Mouse (Mus musculus): Measurements from ENCODE around the gene Cd24a.

Cd24a gene

DNA sequence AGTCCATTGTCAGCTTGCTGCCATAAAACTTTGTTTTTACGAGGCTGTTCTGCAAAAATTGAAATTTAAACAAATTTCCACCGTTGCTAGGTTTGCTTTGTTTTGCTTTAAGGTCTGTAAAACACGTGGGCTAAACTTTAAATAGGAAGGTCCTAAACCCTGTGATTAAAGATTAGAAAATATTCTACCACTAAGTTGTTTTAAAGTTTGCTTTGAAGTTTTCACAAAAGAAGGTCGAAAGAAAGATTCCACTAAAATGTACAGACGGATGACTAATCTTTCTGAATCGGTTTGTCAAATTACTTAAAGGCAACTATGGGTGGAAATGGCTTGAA is at the start of gene Cd24a:
TSS of gene Cd24a (plus strand) at position 288 of the 335 bp plus-strand sequence.
- DNase-seq = no peak

DNA sequence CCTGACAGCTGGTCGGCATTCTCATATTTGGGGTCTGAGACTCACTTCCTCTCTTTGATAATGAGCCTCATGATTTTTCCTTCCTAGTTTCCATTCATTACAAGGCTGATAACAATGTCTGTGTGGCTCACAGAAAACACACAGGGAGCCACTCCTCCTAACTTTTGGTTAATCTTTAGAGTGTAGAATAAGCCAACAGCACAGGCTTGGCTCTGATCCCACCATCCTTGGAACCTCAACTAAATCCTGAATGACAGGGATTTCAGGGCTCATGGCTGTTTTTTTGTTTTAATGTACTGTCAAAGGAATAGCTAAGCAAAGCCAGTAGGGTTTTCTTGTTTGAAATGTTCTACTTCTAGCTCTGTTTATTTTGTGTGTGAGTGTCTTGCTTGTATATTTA is 43.7 kb upstream of the Cd24a start:
- no peak for DNase-seq

DNA sequence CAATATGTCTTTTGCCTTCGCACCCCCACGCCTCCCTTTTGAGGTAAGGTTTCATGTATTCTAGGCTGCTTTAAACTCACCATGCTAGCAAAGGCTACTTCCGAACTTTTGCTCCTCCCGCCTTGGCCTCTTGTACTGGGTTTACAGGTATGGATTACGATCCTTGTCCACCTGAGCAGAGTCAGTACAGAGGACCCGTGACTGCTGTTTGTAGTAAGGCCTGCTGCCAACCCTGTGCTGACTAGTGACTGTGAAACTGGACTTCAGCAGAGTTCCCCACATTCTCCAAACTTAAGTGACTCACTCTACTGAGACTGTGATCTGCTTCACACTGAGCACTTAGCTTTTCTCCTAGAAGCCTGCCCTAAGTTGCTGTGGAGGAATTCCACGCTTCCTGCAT is 40.4 kb upstream of the Cd24a start:
- no peak for DNase-seq

DNA sequence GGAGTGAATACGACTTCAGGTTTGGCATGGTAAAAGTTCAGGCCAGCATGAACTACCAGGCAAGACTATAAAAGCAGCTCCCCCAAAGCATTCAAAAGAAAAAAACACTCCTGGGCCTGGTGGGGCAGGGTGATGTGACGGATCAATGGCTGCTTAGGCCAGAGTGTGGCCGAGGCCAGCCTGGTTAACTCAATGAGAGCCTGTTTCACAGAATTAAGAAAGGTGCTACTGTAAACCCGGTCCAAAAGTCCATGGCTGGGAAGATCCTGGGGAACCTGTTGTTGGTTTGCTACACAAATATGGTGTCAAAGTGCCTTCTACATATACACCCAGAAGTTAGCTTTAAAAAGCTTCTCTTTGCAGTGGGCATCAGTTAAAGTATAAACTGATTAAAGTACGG is 39.3 kb upstream of the Cd24a start:
- DNase-seq = no peak

DNA sequence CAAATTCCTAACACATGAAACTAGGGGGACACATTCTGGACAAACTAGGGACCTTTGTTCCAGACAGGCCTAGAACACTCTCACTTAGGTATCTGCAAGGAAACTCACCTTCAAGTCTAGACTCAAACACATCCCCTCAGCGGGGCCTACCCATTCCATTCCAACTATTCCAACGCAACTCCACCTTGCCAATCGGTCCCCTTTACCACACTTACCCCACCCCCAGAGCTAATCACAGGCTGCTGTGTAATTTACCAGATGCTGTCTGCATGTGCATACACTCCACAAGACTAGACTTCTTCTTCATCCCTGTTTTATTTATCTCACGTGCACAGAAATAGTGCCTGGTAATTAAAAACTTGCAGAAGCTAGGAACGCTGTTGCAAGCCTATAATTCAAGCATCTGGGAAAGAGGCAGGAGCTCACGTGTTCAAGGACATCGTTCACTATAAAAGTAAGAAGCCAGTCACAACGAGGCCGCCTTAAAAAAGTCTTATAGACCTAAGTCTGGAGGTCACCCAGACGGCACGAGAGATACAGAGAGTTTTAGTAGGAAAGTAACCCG is 38.3 kb upstream of the Cd24a start:
- peak; percentile 25 for DNase-seq

DNA sequence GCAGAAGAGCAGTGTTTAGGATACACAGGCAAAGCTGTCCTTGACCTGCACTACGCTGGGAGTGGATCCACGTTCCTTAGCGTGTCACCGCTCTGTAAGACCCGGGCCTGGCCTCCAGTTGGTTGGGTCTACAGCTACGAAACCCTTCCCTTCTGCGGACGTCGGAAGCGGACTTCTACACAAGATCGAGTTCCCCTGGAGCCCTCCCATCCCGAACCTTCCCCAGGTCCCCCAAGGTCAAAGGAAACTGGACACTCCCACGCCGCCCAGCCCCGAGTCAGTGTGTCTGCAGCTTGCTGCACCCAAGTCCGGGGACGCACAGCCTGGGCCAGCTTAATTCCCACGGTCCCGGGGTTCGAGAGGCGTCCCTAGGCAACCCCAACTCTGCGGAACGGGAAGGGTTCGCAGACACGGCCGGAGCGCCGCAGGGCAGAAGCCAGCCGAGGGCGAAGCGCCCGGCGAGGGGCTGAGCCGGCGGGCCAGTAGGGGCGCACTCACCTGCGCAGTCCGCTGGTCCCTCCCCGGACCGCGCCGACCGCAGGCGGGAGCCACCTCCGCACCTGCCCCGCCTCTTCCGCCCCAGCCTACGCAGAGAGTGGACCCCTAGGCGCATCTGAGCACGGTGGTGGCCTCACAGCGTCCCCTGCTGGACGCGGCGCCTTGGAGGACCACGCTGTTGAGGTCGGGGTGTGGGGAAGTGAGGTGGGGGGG is 37.5 kb upstream of the Cd24a start, which contains the start of gene 1700021F05Rik:
TSS of gene 1700021F05Rik (minus strand) at position 553 of the 711 bp plus-strand sequence.
- DNase-seq = peak; percentile 96

DNA sequence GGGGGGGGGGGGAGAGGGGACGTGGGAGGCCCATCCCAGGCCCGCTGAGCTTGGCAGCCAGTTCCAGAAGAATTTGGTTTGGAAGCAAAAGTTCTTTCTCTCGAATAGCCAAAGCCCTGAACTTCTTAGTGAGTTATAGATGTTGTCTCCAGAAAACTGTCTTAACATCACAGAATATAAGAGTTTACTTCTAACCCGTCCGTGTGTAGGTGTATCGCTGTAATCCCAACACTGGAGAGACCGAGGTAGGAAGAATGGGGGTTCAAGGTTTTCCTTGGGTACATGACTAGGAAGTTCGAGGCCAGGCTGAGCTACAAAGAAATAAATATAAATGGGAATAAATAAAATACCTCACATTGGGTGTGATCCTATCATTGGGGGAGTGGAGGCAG is 36.9 kb upstream of the Cd24a start:
- no peak for DNase-seq

DNA sequence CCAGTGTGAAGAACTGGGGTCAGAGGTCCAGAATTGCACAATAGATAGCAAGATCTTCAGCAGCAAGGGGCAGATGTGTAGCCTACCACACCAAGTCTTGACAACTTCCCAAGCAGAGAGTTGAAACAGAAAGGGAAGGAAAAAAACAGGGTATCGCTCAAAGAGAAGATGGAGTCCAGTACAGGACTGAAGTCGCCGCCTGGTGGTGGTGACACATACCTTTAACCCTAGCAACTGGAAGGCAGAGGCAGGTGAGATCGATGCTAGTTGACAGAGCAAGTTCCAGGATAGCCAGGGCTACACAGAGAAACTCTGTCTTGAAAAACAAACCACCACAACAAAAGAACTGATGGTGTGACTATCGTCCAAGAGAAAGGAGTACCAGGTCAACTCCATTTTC is 28.7 kb upstream of the Cd24a start:
- DNase-seq = peak; percentile 26

DNA sequence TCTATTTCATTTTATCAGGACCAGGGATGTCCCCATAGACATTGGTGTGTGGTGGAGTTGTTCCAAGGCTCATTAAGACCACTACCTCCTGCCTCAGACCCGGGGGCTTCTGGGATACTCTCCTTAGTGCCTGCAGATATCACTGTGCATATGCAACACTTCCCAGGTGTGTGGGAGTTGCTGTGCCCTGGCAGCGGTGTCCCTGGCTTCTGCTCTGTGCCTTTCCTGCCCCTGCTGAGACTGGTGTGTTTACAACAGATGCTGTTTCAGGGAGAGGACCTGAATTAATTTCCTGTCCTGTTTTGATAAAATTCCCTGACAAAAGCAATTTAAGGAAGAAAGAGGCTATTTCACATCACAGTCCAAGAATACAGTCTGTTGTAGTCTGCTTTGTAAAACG is 27.2 kb upstream of the Cd24a start:
- DNase-seq = no peak

DNA sequence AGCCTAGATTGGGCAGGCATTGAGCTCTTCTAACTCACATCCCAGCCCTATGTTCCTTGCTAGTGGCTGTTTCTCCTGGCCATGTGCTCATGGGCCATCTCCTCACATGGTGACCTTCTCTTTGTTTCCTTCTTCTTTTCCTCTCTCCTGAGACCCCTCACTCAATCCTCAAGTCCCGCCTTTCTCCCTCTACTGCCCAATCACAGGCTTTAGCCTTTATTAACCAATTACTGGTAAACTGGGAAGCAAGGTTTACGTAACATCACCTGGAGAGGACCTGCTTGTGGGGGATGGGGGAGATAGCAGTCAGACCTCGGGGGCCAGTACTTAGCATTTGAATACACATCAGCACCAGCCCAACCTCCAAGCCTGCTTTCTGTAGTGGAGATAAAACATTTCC is 26.7 kb upstream of the Cd24a start:
- no peak for DNase-seq

DNA sequence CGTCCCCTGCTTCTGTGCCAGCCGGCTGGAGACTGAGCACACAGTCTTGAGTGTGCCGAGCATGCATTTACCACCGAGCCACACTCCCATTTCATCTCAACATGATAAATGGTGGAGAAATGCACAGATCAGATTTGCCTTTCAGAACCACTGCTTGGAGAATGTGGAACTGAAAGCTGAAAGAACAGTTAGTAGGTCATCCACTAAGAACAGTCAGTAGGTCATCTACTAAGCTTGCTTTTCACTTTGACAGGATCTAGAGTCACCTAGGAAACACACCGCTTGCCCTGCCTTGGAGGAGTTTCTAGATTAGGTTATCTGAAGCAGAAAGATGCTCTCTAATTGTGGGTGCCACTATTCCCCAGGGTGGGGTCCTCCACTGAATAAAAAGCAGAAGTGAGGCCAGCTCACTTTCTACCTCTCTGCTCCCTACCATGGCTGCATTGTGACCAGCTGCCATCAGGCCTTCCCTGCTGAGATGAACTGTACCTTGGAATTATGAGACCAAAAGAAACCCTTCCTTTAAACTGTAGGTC is 20.4 kb upstream of the Cd24a start:
- no peak for DNase-seq

DNA sequence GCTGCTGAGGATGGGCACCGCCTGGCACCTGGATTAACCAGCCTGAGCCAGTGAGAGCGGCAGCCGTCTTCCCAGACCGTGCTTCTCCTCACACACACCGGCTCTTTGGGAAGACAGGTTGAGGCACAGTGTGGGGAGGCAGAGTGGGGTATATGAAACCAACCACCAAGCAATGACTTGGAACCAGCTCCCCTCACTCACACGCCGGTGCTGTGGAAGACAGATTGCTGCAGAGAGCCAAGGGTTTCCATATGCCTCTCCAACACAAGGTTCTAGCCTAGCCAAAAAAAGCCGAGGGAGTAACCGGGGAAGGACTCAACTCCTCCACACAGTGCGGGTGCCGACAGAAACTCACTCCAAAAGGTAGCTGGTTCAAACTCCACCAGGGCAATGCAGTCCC is 18.8 kb upstream of the Cd24a start:
- no peak for DNase-seq

DNA sequence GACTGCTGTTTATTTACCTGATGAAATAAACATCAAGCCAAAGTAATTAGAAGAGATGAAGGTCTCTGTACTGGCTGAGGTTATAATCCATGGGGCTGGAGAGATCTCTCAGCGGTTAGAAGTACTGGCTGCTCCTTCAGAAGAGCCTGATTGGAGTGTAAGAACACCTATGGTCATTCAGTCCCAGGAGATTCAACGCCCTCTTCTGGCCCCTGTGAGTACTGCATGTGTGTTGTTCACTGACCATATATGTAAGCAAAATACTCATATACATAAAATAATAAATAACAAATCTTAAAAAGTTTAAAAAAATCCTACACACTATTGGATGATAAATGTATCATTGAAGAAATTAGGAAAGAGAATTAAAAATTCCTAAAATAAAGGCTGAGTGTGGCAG is 17.3 kb upstream of the Cd24a start:
- no peak for DNase-seq

DNA sequence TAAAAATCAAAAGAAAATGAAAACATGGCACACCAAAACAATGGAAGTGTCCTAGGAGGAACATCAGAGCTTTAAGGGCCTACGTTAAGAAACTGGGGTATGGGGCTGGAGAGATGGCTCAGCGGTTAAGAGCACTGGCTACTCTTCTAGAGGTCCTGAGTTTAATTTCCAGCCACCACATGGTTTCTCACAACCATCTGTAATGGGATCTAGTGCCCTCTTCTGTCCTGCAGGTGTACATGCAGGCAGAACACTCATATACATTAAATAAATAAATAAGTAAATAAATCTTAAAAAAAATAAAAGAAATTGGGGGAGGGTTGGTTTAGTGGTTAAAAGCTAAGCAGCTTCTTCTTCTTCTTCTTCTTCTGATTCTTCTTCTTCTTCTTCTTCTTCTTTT is 16.8 kb upstream of the Cd24a start:
- DNase-seq = no peak

DNA sequence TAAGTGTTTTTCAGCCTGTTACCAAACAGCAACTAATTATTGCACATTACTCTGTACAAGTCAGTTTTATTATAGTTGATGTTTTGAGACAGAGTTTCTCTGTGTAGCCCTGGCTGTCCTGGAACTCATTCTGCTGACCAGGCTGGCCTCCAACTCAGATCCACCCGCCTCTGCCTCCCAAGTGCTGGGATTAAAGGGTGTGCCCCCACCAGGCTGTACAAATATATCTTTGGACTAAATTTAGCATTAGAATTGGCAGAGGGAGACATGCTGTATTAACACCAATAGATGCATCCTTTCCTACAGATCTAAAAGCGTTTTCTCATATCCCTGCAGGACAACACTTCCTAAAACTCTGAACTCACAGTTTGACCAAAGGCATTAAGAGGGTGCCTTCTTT is 3.7 kb upstream of the Cd24a start:
- DNase-seq = no peak

DNA sequence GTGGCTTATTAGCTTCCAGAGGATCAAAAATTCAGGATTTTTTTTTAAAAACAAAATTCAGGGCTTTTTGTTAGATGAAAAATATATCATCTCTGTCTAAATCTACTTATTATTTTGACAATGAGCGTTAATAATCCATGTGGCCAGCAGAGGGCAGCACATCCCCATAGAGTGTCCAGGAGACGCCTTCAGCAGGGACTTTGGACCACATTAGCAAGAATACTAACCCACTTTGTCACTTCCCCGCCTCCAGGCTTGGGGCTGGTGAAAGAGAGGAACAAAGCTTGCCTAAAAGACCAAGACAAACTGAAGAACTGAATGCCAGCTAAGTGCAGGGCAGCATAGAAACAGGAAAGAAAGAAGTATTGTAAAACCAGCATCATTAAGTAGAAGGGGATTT is 3.1 kb upstream of the Cd24a start:
- peak; percentile 87 for DNase-seq

DNA sequence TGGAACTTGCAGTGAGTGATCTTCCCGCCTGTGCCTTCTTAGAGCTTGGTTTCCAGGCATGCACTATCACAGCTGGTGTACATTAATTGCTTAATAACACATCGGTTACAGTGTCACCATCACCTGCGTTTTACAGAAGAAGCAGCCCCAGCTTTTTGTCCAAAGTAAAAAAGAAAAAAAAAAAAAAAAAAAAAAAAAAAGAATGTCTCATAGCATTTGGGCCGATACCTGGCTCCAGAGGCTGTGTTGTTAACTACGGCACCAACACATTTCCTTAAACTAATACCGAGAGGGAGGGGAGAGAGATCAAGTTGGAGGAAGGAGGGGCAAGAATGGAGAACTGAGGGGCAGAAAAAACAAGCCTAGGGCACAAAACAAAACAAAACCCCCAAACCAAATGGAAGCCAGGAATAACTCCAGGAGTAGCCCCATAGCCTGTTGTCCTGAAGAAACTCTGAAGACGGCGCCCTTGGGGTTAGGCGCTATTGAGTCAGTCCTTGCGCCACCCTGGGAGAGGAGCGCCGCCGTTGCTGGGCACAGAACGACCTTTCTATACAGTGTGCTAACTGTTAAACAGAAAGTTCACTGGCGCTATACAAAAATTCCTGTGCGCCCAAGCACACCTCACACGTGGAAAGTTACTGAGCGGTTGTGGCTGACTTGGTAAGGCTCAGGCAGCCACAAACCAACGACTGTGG is 636 bp upstream of the Cd24a start:
- DNase-seq = peak; percentile 73

DNA sequence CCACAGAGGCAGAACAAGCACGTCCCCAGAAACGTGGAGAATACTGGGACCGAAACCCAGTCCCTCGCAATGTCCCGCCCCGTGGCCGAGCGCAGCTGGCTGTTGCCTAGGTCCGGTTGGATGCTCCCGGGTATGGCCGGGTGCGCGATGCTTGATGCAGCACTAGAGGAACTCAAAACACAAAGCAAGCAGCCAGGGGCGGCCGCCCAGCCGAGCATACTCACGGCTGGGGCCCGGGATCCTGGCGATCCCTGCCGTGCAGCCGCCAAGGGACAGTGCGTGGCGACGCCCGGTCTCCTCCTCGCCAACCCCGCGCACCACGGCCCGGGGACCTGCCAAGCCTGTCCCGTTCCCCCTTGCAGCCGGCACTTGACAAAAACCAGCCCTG is 276 bp downstream of the Cd24a start:
- peak; percentile 86 for DNase-seq

DNA sequence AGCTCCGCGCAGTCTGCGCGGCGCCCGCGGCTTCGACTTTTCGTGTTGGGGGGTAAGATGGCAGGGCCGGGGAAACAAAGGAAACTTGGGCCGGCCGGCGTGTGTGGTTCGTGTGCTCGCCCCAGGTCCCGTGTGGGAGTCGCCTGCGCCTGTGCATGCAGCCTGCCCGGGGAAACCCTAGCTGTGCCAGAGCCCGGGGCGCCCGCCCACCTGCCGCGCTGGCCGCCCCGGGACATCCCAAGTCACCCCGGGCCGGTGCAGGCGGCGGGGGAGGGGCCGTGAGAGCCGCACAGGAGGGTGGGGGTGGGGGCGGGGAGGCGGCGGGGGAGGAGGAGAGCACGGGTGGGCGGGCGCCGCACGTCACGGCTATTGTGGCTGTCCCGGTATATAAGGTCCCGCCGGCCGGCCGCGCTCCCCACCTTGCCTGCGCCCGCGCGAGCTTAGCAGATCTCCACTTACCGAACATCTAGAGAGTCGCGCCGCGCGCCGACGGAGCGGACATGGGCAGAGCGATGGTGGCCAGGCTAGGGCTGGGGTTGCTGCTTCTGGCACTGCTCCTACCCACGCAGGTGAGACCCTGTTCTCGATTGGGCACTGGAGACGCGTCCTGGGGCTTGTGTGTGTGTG is 783 bp downstream of the Cd24a start:
- DNase-seq = peak; percentile 92

DNA sequence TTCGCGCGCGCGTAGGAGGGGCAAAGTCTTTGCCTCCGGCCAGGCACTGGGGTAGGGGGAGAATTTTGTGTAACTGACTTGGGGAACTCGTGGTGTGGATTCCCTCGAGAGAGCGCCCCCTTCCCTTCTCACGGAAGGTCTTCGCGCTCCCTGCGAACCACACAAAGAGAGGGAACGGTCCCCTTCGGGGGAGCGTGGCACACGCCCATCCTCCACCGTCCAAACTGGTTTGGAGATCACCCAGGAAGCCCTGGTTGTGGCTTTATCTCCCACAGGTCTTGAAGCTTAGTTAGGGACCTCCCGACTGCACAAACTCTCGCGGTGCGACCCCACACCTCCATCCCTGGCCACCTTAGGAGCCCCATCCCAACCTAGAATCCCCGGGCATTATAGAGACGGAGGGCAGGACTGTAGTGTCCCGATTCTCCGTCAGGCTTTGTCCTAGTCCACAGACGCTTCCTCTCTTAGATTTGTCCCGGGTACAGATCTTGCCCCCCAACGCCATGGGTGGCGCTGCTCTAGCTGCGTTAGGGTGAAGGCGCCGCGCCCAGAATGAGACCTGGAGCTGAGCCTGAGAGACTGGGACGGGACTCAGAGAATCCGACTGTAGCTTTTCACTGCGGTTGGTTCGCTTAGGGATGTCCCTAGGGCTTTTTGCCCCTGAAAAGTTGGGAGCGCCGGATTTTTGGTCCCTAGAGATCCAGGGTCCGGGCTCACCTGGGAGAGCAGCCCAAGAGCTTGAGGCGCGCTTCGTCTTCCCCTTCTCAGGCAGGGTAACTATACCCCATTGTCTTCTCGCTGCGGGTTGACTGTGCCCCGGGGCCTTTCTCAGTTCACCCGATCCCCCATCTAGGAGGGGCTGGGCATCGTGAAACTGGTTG is 1.5 kb downstream of the Cd24a start:
- peak; percentile 74 for DNase-seq

DNA sequence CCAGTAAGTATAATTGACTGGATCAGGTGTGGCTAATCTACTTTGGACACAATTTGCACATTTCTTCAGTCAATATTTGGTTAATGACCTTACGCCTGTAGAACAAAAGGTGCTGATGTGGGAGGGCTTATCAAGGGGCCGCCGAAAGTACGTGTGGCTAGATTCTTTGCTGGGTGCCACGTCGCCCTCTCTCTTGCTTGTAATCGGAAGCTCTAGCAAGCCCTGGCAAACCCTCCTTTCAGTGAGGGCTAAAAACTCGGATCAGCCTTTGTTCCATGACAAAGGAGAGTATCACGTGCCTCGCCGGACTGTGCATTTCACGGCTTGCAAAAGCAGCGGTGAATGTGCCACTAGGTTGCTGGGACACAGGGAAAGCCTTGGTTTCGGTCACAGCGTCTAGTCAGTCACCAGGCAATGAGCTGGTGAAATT is 2.6 kb downstream of the Cd24a start:
- DNase-seq = peak; percentile 92

DNA sequence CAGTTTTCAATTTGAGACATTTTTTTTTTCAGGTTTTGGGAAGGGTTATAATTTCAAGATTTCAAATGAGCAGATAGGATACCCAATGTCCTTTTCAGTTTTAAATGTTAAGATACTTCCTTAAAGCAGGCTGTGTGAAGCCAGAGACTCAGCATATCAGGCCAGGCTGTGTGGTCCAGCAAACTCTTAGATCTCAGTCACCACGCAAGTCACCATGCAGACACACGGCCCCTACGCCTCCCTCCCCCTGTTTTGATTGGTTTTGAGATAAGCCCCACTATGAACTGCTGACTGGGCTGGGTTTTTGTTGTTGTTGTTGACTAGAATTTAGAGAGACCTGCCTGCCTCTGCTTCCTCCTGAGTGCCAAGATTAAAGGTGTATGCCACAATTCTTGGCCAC is 3.2 kb downstream of the Cd24a start:
- no peak for DNase-seq

DNA sequence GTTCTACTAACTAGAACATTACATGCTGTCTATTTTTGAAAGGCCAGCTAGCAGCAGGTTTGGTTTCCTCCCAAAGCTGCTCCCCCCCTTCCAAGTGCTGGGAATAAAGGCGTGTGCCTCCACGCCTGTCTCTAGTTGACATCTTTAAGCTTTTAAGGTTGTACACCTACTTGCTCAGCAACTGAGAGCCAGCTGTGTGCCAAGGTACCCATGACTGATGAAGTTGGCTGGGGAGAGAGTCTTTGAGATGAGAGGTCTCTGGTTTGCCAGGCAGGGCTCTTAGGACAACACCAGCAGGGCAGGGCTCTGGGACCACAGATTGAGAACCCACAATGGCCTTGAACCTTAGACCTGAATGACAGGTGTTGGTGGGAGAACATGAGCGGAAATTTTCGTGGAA is 6.5 kb downstream of the Cd24a start:
- no peak for DNase-seq

All from embryo, embryonic 11 days (tissue).